Mouse (Mus musculus) urinary bladder, postnatal 4 days (tissue): ENCODE data around the gene Isca2.

Source experiments
- DNase-seq, 2 experiments: peaks; one replicate each; pipeline ENCODE4 v3.0.0; 2021 to 2022; ENCODE audit warnings: low spot score in 2 of 2

Gene Isca2

GRCm38 (mm10) chr12:84771981-84772520 is 1.0 kb upstream of the Isca2 start:
- no peak for DNase-seq

GRCm38 (mm10) chr12:84773476-84773875 is 425 bp downstream of the Isca2 start:
- DNase-seq = no peak

GRCm38 (mm10) chr12:84774376-84774775 is 1.3 kb downstream of the Isca2 start:
- no peak for DNase-seq

- no peak for DNase-seq
Observed at GRCm38 (mm10) chr12:84776229-84776628, 3.2 kb downstream of the Isca2 start.

- DNase-seq = peak; percentile 84 to 93
Observed at GRCm38 (mm10) chr12:84784604-84785381, 11.7 kb downstream of the Isca2 start.

- DNase-seq = no peak
Observed at GRCm38 (mm10) chr12:84786091-84786490, 13.0 kb downstream of the Isca2 start.

- no peak for DNase-seq
Observed at GRCm38 (mm10) chr12:84790853-84791252, 17.8 kb downstream of the Isca2 start.

- no peak for DNase-seq
Observed at GRCm38 (mm10) chr12:84792629-84793028, 19.6 kb downstream of the Isca2 start.

GRCm38 (mm10) chr12:84794647-84795046 is 21.6 kb downstream of the Isca2 start:
- DNase-seq = no peak

- DNase-seq = no peak
Observed at GRCm38 (mm10) chr12:84799086-84799485, 26.0 kb downstream of the Isca2 start.

GRCm38 (mm10) chr12:84800419-84800818 is 27.4 kb downstream of the Isca2 start:
- no peak for DNase-seq

GRCm38 (mm10) chr12:84801532-84802110 is 28.6 kb downstream of the Isca2 start:
- no peak for DNase-seq

GRCm38 (mm10) chr12:84802625-84803024 is 29.6 kb downstream of the Isca2 start:
- DNase-seq = no peak

- DNase-seq = no peak
Observed at GRCm38 (mm10) chr12:84805228-84805842, 32.3 kb downstream of the Isca2 start.

GRCm38 (mm10) chr12:84806010-84806409 is 33.0 kb downstream of the Isca2 start:
- no peak for DNase-seq

- DNase-seq = no peak
Observed at GRCm38 (mm10) chr12:84806726-84807125, 33.7 kb downstream of the Isca2 start.

GRCm38 (mm10) chr12:84807351-84807750 is 34.3 kb downstream of the Isca2 start:
- no peak for DNase-seq

GRCm38 (mm10) chr12:84809033-84809432 is 36.0 kb downstream of the Isca2 start:
- DNase-seq = no peak

- DNase-seq = no peak
Observed at GRCm38 (mm10) chr12:84810810-84811209, 37.8 kb downstream of the Isca2 start.

- DNase-seq = no peak
Observed at GRCm38 (mm10) chr12:84811510-84811909, 38.5 kb downstream of the Isca2 start.

GRCm38 (mm10) chr12:84812004-84812403 is 39.0 kb downstream of the Isca2 start:
- no peak for DNase-seq

- DNase-seq = no peak
Observed at GRCm38 (mm10) chr12:84813773-84814172, 40.7 kb downstream of the Isca2 start.
